Mouse (Mus musculus): ENCODE results near the gene Gm10471. TPM values are rescaled to one million over a fixed set of nuclear protein-coding genes. Genes with fewer than 3 reads are reported as not detected.

Gene Gm10471
- not detected in 2 replicates for polyA plus RNA-seq (2012; ENCODE audit: low replicate concordance)

DNA sequence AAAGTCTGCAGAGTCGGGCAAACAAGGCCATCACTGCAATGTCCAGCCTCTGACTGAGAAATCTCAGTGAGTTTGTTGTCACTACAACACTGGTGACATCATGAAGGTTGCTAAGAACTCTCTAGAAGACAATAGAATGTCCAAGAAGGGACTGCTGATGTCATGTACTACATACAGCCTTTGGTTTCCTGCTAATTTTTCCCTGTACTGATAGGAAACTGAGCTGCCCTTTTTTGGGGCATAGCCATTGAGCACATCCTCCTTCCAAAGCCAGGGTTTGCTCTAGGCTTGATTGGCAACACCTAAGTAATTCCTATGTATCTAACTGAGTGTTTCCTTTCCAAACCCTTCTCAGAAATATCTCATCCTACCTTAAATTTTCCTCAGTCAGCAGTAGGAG lies at the start of gene Gm10471:
Gene Gm10471 (minus strand): TSS at position 101 of the 400 bp plus-strand sequence.

DNA sequence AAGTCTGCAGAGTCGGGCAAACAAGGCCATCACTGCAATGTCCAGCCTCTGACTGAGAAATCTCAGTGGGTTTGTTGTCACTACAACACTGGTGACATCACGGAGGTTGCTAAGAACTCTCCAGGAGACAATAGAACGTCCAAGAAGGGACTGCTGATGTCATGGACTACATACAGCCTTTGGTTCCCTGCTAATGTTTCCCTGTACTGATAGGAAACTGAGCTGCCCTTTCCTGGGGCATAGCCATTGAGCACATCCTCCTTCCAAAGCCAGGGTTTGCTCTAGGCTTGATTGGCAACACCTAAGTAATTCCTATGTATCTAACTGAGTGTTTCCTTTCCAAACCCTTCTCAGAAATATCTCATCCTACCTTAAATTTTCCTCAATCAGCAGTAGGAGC lies 32.2 kb upstream of the Gm10471 start, which contains the start of gene Gm10220:
Gene Gm10220 (minus strand): TSS at position 101 of the 400 bp plus-strand sequence.

DNA sequence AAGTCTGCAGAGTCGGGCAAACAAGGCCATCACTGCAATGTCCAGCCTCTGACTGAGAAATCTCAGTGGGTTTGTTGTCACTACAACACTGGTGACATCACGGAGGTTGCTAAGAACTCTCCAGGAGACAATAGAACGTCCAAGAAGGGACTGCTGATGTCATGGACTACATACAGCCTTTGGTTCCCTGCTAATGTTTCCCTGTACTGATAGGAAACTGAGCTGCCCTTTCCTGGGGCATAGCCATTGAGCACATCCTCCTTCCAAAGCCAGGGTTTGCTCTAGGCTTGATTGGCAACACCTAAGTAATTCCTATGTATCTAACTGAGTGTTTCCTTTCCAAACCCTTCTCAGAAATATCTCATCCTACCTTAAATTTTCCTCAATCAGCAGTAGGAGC lies 16.2 kb upstream of the Gm10471 start, which contains the start of gene 5031410I06Rik:
Gene 5031410I06Rik (minus strand): TSS at position 101 of the 400 bp plus-strand sequence.

DNA sequence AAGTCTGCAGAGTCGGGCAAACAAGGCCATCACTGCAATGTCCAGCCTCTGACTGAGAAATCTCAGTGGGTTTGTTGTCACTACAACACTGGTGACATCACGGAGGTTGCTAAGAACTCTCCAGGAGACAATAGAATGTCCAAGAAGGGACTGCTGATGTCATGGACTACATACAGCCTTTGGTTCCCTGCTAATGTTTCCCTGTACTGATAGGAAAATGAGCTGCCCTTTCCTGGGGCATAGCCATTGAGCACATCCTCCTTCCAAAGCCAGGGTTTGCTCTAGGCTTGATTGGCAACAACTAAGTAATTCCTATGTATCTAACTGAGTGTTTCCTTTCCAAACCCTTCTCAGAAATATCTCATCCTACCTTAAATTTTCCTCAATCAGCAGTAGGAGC lies 30.6 kb downstream of the Gm10471 start, which contains the start of gene Gm7347:
Gene Gm7347 (minus strand): TSS at position 101 of the 400 bp plus-strand sequence.

DNA sequence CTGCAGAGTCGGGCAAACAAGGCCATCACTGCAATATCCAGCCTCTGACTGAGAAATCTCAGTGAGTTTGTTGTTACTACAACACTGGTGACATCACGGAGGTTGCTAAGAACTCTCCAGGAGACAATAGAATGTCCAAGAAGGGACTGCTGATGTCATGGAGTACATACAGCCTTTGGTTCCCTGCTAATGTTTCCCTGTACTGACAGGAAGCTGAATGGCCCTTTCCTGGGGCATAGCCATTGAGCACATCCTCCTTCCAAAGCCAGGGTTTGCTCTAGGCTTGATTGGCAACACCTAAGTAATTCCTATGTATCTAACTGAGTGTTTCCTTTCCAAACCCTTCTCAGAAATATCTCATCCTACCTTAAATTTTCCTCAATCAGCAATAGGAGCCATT lies 49.6 kb downstream of the Gm10471 start, which contains the start of gene Speer4a:
Gene Speer4a (minus strand): TSS at position 101 of the 400 bp plus-strand sequence.

Other genes with a start within 250 kb of the Gm10471 start
- not detected in 2 replicates for gene Gm21663, start 146.9 kb downstream of the Gm10471 start, polyA plus RNA-seq (2012; ENCODE audit: low replicate concordance)
- gene Gm21671, start 134.9 kb downstream of the Gm10471 start, polyA plus RNA-seq (2012; ENCODE audit: low replicate concordance), result not detected in 2 replicates
- not detected in 2 replicates for gene Gm21680, start 116.6 kb downstream of the Gm10471 start, polyA plus RNA-seq (2012; ENCODE audit: low replicate concordance)
- gene Gm21698, start 100.6 kb downstream of the Gm10471 start, polyA plus RNA-seq (2012; ENCODE audit: low replicate concordance), result 0.05 TPM in 1 of 2 replicates, not detected in the other
- not detected in 2 replicates for gene Gm1979, start 84.5 kb downstream of the Gm10471 start, polyA plus RNA-seq (2012; ENCODE audit: low replicate concordance)
- not detected in 2 replicates for gene Gm5862, start 66.4 kb downstream of the Gm10471 start, polyA plus RNA-seq (2012; ENCODE audit: low replicate concordance)
- not detected in 2 replicates for gene Speer4a, start 49.7 kb downstream of the Gm10471 start, polyA plus RNA-seq (2012; ENCODE audit: low replicate concordance)
- not detected in 2 replicates for gene Gm7347, start 30.7 kb downstream of the Gm10471 start, polyA plus RNA-seq (2012; ENCODE audit: low replicate concordance)
- gene 5031410I06Rik, start 16.1 kb upstream of the Gm10471 start, polyA plus RNA-seq (2012; ENCODE audit: low replicate concordance), result not detected in 2 replicates
- gene Gm10220, start 32.1 kb upstream of the Gm10471 start, polyA plus RNA-seq (2012; ENCODE audit: low replicate concordance), result not detected in 2 replicates
- gene Gm7361, start 168.4 kb upstream of the Gm10471 start, polyA plus RNA-seq (2012; ENCODE audit: low replicate concordance), result not detected in 2 replicates